Mouse (Mus musculus) limb, embryonic 10.5 days (tissue): ENCODE data around the gene Nek7. TPM values are rescaled to one million over a fixed set of nuclear protein-coding genes. Genes with fewer than 3 reads are reported as not detected.

Experiments used
- DNase-seq: peaks from one replicate; pipeline ENCODE4 v3.0.0-alpha.2; 2017; ENCODE audit warnings: low spot score
- H3K27ac ChIP-seq: fragments of 300-500 bp; sonication (generic); 2 replicates; pipeline ENCODE4 v1.5.1; 2016; ENCODE audit warnings: mild to moderate bottlenecking
- H3K27me3 ChIP-seq: fragments of 300-500 bp; sonication (generic); 2 replicates; pipeline ENCODE4 v1.6.1; 2016; ENCODE audit warnings: low read depth, mild to moderate bottlenecking; ENCODE audit not compliant: poor library complexity, severe bottlenecking
- H3K36me3 ChIP-seq: fragments of 300-500 bp; sonication (generic); 2 replicates; pipeline ENCODE4 v1.6.1; 2016; ENCODE audit warnings: mild to moderate bottlenecking, moderate library complexity
- H3K4me1 ChIP-seq: fragments of 300-500 bp; sonication (generic); 2 replicates; pipeline ENCODE4 v1.6.1; 2016
- H3K4me3 ChIP-seq: fragments of 300-500 bp; sonication (generic); 2 replicates; pipeline ENCODE4 v1.5.1; 2016; ENCODE audit warnings: mild to moderate bottlenecking, moderate library complexity
- H3K9me3 ChIP-seq: fragments of 300-500 bp; sonication (generic); replicated peaks from 2 replicates; pipeline ENCODE4 v1.6.1; 2016; ENCODE audit warnings: mild to moderate bottlenecking
- WGBS: fragments of 180-500 bp; shearing (Covaris S2); methylation state at CpG from one replicate; pipeline ENCODE4 v1.1.7; 2016; 5-methylcytosine and 5-hydroxymethylcytosine counted together
- polyA plus RNA-seq: library from polyadenylated mRNA; unstranded; fragments of >200 nt; fragmentation: Nextera tagmentation; extraction: Ambion mirVana; gene quantifications from 2 replicates; pipeline ENCODE4 v1.2.1, GENCODE M21; 2016

Gene Nek7
- polyA plus RNA-seq, 1 experiment from 2014 or later, result 34.7 TPM

- Histone ChIP-seq H3K27ac (no peak overlapping the region), H3K9me3 (no peaks in the 10 kb centered on the region), H3K36me3 (no peaks in the 10 kb centered on the region), H3K27me3 (no peaks in the 10 kb centered on the region), H3K4me3 (no peak overlapping the region), H3K4me1 (peaks cover 15% of the 10 kb centered on the region)
- no peak for DNase-seq
- 83% methylated on average over 7 of the region's 7 CpGs for WGBS
Observed at GRCm38 (mm10) chr1:138579207-138579606, 40.7 kb downstream of the Nek7 start.

GRCm38 (mm10) chr1:138576803-138577202 is 43.1 kb downstream of the Nek7 start:
- Histone ChIP-seq H3K36me3 (no peaks in the 10 kb centered on the region), H3K4me1 (peaks cover 15% of the 10 kb centered on the region), H3K9me3 (no peaks in the 10 kb centered on the region), H3K27ac (no peak overlapping the region), H3K4me3 (no peak overlapping the region), H3K27me3 (no peaks in the 10 kb centered on the region)
- WGBS, result 56% methylated on average over 7 of the region's 7 CpGs
- DNase-seq, result no peak

GRCm38 (mm10) chr1:138576066-138576697 is 43.8 kb downstream of the Nek7 start:
- Histone ChIP-seq H3K27ac (no peak overlapping the region), H3K36me3 (no peaks in the 10 kb centered on the region), H3K9me3 (no peaks in the 10 kb centered on the region), H3K4me3 (no peak overlapping the region), H3K4me1 (peaks cover 15% of the 10 kb centered on the region), H3K27me3 (no peaks in the 10 kb centered on the region)
- no peak for DNase-seq
- 95% methylated on average over 8 of the region's 8 CpGs for WGBS

GRCm38 (mm10) chr1:138575629-138576028 is 44.3 kb downstream of the Nek7 start:
- 52% methylated on average over 2 of the region's 2 CpGs for WGBS
- no peak overlapping the region for H3K4me3 ChIP-seq
- DNase-seq, result no peak
- no peak overlapping the region for H3K27ac ChIP-seq
- H3K27me3 ChIP-seq, result no peaks in the 10 kb centered on the region
- H3K4me1 ChIP-seq, result peaks cover 15% of the 10 kb centered on the region
- H3K36me3 ChIP-seq, result no peaks in the 10 kb centered on the region
- no peaks in the 10 kb centered on the region for H3K9me3 ChIP-seq

GRCm38 (mm10) chr1:138571565-138572361 is 48.2 kb downstream of the Nek7 start:
- no peak overlapping the region for H3K4me3 ChIP-seq
- peaks cover 5% of the 10 kb centered on the region for H3K4me1 ChIP-seq
- no peak overlapping the region for H3K27ac ChIP-seq
- no peak for DNase-seq
- H3K36me3 ChIP-seq, result no peaks in the 10 kb centered on the region
- no peaks in the 10 kb centered on the region for H3K9me3 ChIP-seq
- 76% methylated on average over 22 of the region's 22 CpGs for WGBS
- H3K27me3 ChIP-seq, result no peaks in the 10 kb centered on the region

- no peak for DNase-seq
- H3K36me3 ChIP-seq, result no peaks in the 10 kb centered on the region
- no peaks in the 10 kb centered on the region for H3K9me3 ChIP-seq
- 84% methylated on average over 2 of the region's 2 CpGs for WGBS
- no peaks in the 10 kb centered on the region; the same call in 1 of the 2 replicates for H3K4me1 ChIP-seq
- H3K27ac ChIP-seq, result no peak overlapping the region
- no peaks in the 10 kb centered on the region for H3K27me3 ChIP-seq
- no peak overlapping the region for H3K4me3 ChIP-seq
Observed at GRCm38 (mm10) chr1:138571038-138571441, 48.9 kb downstream of the Nek7 start.

GRCm38 (mm10) chr1:138568434-138569232 is 51.3 kb downstream of the Nek7 start:
- 87% methylated on average over 6 of the region's 6 CpGs for WGBS
- Histone ChIP-seq H3K27ac (no peak overlapping the region), H3K4me1 (no peaks in the 10 kb centered on the region; the same call in 1 of the 2 replicates), H3K27me3 (no peaks in the 10 kb centered on the region), H3K9me3 (no peaks in the 10 kb centered on the region), H3K36me3 (no peaks in the 10 kb centered on the region), H3K4me3 (no peak overlapping the region)
- no peak for DNase-seq

GRCm38 (mm10) chr1:138567946-138568345 is 52.0 kb downstream of the Nek7 start:
- DNase-seq, result no peak
- 94% methylated on average over 9 of the region's 9 CpGs for WGBS
- H3K4me3 ChIP-seq, result no peak overlapping the region
- H3K36me3 ChIP-seq, result no peaks in the 10 kb centered on the region
- H3K4me1 ChIP-seq, result no peaks in the 10 kb centered on the region; the same call in 1 of the 2 replicates
- H3K9me3 ChIP-seq, result no peaks in the 10 kb centered on the region
- no peaks in the 10 kb centered on the region for H3K27me3 ChIP-seq
- H3K27ac ChIP-seq, result no peak overlapping the region

- Histone ChIP-seq H3K9me3 (no peaks in the 10 kb centered on the region), H3K27ac (no peak overlapping the region), H3K36me3 (peaks cover 5% of the 10 kb centered on the region), H3K4me1 (peaks cover 1% of the 10 kb centered on the region), H3K27me3 (no peaks in the 10 kb centered on the region), H3K4me3 (no peak overlapping the region)
- DNase-seq, result no peak
- 90% methylated on average over 6 of the region's 6 CpGs for WGBS
Observed at GRCm38 (mm10) chr1:138564677-138565076, 55.3 kb downstream of the Nek7 start.

- no peaks in the 10 kb centered on the region for H3K27me3 ChIP-seq
- no peak for DNase-seq
- H3K4me3 ChIP-seq, result no peak overlapping the region
- H3K4me1 ChIP-seq, result peaks cover 7% of the 10 kb centered on the region
- H3K36me3 ChIP-seq, result peaks cover 5% of the 10 kb centered on the region
- H3K9me3 ChIP-seq, result no peaks in the 10 kb centered on the region
- H3K27ac ChIP-seq, result no peak overlapping the region
- WGBS, result 96% methylated on average over 12 of the region's 12 CpGs
Observed at GRCm38 (mm10) chr1:138560733-138561132, 59.2 kb downstream of the Nek7 start.

- Histone ChIP-seq H3K27ac (no peak overlapping the region), H3K27me3 (no peaks in the 10 kb centered on the region), H3K4me3 (no peak overlapping the region), H3K36me3 (peaks cover 10% of the 10 kb centered on the region), H3K9me3 (no peaks in the 10 kb centered on the region), H3K4me1 (peaks cover 7% of the 10 kb centered on the region)
- 54% methylated on average over 12 of the region's 12 CpGs for WGBS
- DNase-seq, result no peak
Observed at GRCm38 (mm10) chr1:138559213-138560101, 60.5 kb downstream of the Nek7 start.

GRCm38 (mm10) chr1:138558342-138558741 is 61.6 kb downstream of the Nek7 start:
- no peak overlapping the region for H3K4me3 ChIP-seq
- DNase-seq, result no peak
- peaks cover 12% of the 10 kb centered on the region for H3K36me3 ChIP-seq
- WGBS, result 79% methylated on average over 3 of the region's 3 CpGs
- H3K4me1 ChIP-seq, result peaks cover 7% of the 10 kb centered on the region
- no peaks in the 10 kb centered on the region for H3K9me3 ChIP-seq
- H3K27ac ChIP-seq, result no peak overlapping the region
- no peaks in the 10 kb centered on the region for H3K27me3 ChIP-seq
